12 mouse cellular contexts compared by ENCODE assay signal in genomic region chr11:51526631-51527161, GRCm38 (mm10). TPM values are rescaled to one million over a fixed set of nuclear protein-coding genes. Genes with fewer than 3 reads are reported as not detected.
A peak's percentile ranks its signal among the peaks of the same experiment; 100 is the strongest.
DNase-seq lines count a peak whose midpoint lies in the region; ATAC-seq lines count a peak whose summit lies in the region.
"Had no signal": no experiment of that assay in that cellular context is flagged by ENCODE, and none has a peak within 500 bp of the region (broad histone marks: within the 10 kb centered on the region; RNA-seq: fewer than 3 reads in every experiment).

No protein-coding gene starts in this region.

- peak overlapping the region; percentile 11; the same call in 1 of the 2 replicates for H3K4me2 ChIP-seq in lung, embryonic 16.5 days (ENCODE audit: low read depth, low read length)
- H3K4me2 ChIP-seq: liver, embryonic 12.5 days had no signal

- WGBS in lung, embryonic 16.5 days, result 23% methylated on average over 14 of the region's 14 CpGs

- peak; percentile 47; the same call in 1 of the 2 replicates for ATAC-seq in lung, embryonic 16.5 days (ENCODE audit: low read depth)
- ATAC-seq: liver, embryonic 12.5 days had no signal

- H3K9me3 ChIP-seq in lung, embryonic 16.5 days (ENCODE audit: control insufficient read depth, low read length), result no peaks in the 10 kb centered on the region
- H3K9me3 ChIP-seq: liver, embryonic 12.5 days had no signal

- no peak overlapping the region for H3K9ac ChIP-seq in lung, embryonic 16.5 days (ENCODE audit: low read length)
- H3K9ac ChIP-seq: liver, embryonic 12.5 days had no signal

- H3K27ac ChIP-seq in lung, embryonic 16.5 days (ENCODE audit: low read length), result peak overlapping the region; percentile 15
- H3K27ac ChIP-seq: liver, embryonic 12.5 days had no signal

- no peaks in the 10 kb centered on the region for H3K27me3 ChIP-seq in lung, embryonic 16.5 days (ENCODE audit: control insufficient read depth, insufficient read depth, low read depth, low read length)

- peak; percentile 16 for DNase-seq in frontal cortex, postnatal 36 days (ENCODE audit: low spot score in 2 of 2)
- DNase-seq in frontal cortex, postnatal 10 days (ENCODE audit: low spot score in 2 of 2), result no peak
- DNase-seq in lung, postnatal 14 days, result no peak
- DNase-seq in adrenal gland, adult 8-10 months, result peak; percentile 25
- DNase-seq in heart, postnatal 4 days, result peak; percentile 21
- DNase-seq in spleen, postnatal 14 days (ENCODE audit: low spot score in 2 of 2), result no peak
- DNase-seq in cerebellum, adult 11 months, result no peak
- DNase-seq: cerebellum, adult 8-10 months; kidney, adult 9 months; right cerebral cortex, postnatal 14 days had no signal

- H3K4me3 ChIP-seq in lung, embryonic 16.5 days (ENCODE audit: low read length), result no peak overlapping the region
- H3K4me3 ChIP-seq: liver, embryonic 12.5 days had no signal

- no peaks in the 10 kb centered on the region for H3K36me3 ChIP-seq in lung, embryonic 16.5 days (ENCODE audit: control insufficient read depth, insufficient read depth, low read length)
- H3K36me3 ChIP-seq: liver, embryonic 12.5 days had no signal

- peaks cover 13% of the 10 kb centered on the region for H3K4me1 ChIP-seq in lung, embryonic 16.5 days (replicated peaks; ENCODE audit: control insufficient read depth, insufficient read depth, low read length)

RNA-seq across cellular contexts. Expression of gene Phykpl, which starts 57.9 kb away (rescaled TPM):
- polyA plus RNA-seq in lung, embryonic 16.5 days (2015; fragmentation: Nextera tagmentation; extraction: Ambion mirVana), result 17.6 and 18.9 TPM in 2 replicates
- total RNA-seq in adrenal gland, adult 8-10 months (2022), result 10 to 100 TPM; 27.2 to 39.4 (median 33.3) TPM
- total RNA-seq in heart, postnatal 4 days (2021), result 10 to 100 TPM; 11.7 to 12.3 TPM

Comparison
In these comparisons a context has a peak if more than half of its experiments do, and no peak if none do; other contexts are left out.
1. DNase-seq: peak in frontal cortex, postnatal 36 days (2 of 2), adrenal gland, adult 8-10 months (single experiment) and heart, postnatal 4 days (single experiment); none in frontal cortex, postnatal 10 days (0 of 2), lung, postnatal 14 days (single experiment), spleen, postnatal 14 days (0 of 2) and cerebellum, adult 11 months (single experiment).